Mouse (Mus musculus): ENCODE results near the gene Fbxo46.
A peak's percentile ranks its signal among the peaks of the same experiment; 100 is the strongest.

Fbxo46 gene

GRCm38 (mm10) chr7:19093174-19093521 is 26.5 kb upstream of the Fbxo46 start:
- DNase-seq (ENCODE audit: low spot score): peak; percentile 86

- DNase-seq (ENCODE audit: low spot score): peak; percentile 98
Measured at GRCm38 (mm10) chr7:19093537-19094385, 25.9 kb upstream of the Fbxo46 start.

- DNase-seq (ENCODE audit: low spot score): peak; percentile 62
Measured at GRCm38 (mm10) chr7:19094471-19094825, 25.2 kb upstream of the Fbxo46 start, which contains the start of gene Six5. TSS of gene Six5 (plus strand) at chr7:19094594.

DNA sequence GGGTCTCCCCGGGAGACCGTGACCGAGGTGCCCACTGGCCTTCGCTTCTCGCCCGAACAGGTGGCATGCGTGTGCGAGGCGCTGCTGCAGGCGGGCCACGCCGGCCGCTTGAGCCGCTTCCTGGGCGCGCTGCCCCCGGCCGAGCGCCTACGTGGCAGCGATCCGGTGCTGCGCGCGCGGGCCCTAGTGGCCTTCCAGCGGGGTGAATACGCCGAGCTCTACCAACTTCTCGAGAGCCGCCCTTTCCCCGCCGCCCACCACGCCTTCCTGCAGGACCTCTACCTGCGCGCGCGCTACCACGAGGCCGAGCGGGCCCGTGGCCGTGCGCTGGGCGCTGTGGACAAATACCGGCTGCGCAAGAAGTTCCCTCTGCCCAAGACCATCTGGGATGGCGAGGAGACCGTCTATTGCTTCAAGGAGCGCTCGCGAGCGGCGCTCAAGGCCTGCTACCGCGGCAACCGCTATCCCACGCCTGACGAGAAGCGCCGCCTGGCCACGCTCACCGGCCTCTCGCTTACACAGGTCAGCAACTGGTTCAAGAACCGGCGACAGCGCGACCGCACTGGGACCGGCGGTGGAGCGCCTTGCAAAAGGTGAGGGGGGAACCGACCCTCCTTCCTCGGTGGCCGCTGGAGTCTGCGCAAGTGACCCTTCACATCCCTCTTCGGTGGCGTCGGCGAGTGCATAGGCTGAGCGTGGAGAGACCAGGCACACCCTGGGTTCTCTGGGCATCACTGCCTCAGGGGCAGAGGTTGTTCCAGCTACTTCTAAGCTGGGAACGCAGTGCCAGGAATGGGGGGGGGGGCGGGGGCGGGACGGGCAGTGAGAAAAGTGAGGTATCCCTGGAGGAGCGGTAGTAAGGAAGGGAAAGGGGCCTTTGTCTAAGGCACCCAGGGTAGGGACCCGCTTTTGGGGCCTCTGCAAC is 24.6 kb upstream of the Fbxo46 start:
- peak; percentile 63 for DNase-seq (ENCODE audit: low spot score)

DNA sequence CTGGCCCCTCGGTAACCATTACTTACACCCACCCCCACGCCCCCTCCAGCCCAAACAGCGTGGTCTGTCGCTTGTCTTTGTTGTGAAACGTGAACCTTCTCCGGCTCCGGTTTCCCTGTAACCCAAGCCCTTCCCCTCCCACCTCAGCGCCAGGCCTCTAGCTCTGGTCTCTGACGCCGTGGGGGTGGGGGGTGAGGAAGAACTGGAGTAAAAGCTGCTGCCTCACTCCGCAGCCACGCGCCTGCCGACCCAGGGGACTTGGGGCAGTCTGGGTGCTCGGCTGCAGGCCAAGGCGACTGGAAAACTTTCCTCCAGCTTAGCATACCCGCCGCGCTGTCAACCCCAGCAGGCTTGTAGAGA is 23.9 kb upstream of the Fbxo46 start:
- DNase-seq (ENCODE audit: low spot score): peak; percentile 63

GRCm38 (mm10) chr7:19096421-19096976 is 23.2 kb upstream of the Fbxo46 start:
- no peak for DNase-seq (ENCODE audit: low spot score)

DNA sequence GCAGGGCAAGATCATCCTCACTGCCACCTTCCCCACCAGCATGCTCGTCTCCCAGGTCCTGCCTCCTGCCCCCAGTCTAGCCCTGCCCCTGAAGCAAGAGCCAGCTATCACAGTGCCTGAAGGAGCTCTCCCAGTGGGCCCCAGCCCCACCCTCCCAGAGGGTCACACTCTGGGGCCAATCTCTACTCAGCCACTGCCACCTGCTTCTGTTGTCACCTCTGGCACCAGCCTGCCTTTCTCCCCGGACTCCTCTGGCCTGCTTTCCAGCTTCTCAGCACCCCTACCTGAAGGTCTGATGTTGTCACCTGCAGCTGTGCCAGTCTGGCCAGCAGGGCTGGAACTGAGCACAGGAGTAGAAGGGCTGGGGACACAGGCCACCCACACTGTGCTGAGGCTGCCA is 22.4 kb upstream of the Fbxo46 start:
- DNase-seq (ENCODE audit: low spot score): no peak

- no peak for DNase-seq (ENCODE audit: low spot score)
Measured at GRCm38 (mm10) chr7:19097863-19098262, 21.8 kb upstream of the Fbxo46 start.

DNA sequence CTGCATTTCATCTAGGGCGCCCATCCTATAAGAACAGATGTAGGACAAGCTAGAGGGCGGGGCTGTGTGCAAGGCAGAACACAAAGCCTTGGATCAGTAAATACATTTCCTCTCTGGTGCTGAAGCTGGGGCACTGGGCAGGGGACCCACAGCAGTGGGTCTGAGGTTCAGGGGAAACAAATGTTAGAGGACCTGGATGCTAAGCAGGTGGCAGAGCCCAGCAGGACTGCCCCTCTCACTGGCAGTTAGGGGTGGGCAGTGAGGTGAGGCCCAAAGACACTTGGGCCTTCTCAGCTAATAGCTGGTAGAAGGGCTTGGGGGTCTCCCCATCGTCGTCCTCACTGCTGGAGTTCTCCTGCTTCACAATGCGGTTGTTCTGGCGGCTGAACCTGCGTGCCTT is 20.8 kb upstream of the Fbxo46 start:
- no peak for DNase-seq (ENCODE audit: low spot score)

GRCm38 (mm10) chr7:19100290-19100689 is 19.4 kb upstream of the Fbxo46 start:
- no peak for DNase-seq (ENCODE audit: low spot score)

DNA sequence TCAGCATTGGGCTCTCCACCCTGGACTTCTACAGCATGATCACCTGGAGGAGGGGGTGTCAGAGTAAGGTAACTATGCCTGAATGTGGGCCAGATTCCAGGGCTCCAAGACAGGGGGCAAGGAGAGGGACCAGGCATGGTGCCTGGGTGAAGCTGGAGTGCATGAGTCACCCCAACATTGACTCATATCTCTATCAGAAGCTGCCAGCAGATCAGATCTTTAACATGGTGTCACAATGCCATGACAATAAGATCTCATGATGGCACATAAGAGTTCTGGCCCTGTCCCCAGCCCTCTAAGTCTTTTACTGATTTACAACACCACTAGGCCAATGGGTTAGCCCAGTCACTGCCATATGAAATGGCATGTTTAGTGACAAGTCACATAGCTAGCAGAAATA is 15.9 kb upstream of the Fbxo46 start:
- no peak for DNase-seq (ENCODE audit: low spot score)

- DNase-seq (ENCODE audit: low spot score): no peak
Measured at GRCm38 (mm10) chr7:19104486-19104885, 15.2 kb upstream of the Fbxo46 start.

GRCm38 (mm10) chr7:19107436-19107835 is 12.2 kb upstream of the Fbxo46 start:
- DNase-seq (ENCODE audit: low spot score): no peak

DNA sequence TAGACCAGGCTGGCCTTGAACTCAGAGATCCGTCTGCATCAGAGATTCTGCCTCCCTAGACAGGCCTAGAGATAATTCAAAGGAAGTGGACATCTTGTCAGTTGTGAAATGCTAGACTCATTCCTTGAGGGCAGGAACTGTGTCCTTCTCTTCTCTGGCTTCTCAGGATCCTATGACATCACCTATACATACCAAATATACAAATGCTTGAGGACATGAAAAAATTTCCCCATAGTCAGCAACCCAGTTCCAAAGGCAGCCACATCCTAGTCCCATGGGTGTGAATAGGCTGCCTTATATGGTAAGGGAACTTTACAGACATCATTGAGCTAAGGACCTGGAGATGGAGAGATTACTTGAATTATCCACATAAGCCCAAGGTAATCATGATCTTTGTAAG is 10.1 kb upstream of the Fbxo46 start:
- no peak for DNase-seq (ENCODE audit: low spot score)

DNA sequence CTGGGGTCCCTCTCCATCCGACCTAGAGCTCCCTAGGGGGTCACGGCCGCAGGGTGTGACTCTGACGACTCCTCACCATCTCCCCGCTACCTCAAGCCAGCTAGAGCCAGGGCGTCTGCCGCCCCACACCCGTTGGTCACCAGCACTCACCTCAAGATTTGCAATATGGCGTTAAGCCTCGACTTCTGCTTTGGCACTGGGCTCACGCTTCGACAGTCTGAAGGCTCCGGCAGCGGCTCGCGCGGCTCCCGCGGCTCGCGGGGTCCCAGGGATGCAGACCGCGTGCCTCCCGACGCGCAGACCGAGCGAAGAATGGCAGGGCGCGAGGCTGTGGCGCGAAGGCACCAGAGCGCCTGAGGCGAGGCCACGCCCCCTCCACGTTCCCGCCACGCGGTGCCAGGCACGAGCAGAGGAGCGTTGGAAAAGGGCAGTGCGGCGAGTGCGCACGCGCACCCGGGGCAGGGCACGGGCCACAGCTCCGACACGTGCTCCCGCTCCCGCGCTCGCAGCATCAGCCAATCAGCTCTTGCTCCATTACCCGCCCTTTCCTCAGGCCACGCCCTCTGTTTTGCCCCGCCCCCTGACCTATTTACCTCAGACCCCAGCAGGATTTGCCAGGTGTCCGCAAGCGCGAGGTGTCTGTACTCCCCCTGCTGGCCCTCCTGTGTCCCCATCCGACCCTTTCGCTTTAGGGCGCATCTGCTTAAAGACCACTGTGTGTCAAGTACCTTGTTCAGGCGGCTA is 1.5 kb upstream of the Fbxo46 start, which contains the start of gene Gm4969:
Gene Gm4969 (minus strand): TSS at position 341 of the 744 bp plus-strand sequence.
- peak; percentile 69 for DNase-seq (ENCODE audit: low spot score)

DNA sequence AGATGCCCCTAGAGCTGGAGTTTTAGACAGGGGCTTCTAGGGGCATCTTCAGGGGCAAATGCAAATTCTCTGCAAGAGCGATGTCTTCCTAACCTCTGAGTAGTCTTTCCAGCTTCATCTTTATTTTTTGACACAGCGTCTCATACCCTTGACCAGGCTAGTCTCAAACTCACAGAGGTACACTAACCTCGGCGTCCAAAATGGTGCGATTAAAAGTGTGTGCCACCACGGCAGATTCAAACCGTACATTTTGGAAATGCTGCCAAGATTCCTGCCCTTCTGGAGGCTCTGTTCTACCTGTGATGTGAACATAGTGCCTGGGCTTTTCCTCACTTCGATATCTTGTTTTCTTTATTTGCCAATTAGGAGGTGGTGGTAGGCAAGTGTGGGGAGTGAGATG is 576 bp upstream of the Fbxo46 start:
- DNase-seq (ENCODE audit: low spot score): no peak

- no peak for DNase-seq (ENCODE audit: low spot score)
Measured at GRCm38 (mm10) chr7:19121686-19122085, 2.0 kb downstream of the Fbxo46 start.

DNA sequence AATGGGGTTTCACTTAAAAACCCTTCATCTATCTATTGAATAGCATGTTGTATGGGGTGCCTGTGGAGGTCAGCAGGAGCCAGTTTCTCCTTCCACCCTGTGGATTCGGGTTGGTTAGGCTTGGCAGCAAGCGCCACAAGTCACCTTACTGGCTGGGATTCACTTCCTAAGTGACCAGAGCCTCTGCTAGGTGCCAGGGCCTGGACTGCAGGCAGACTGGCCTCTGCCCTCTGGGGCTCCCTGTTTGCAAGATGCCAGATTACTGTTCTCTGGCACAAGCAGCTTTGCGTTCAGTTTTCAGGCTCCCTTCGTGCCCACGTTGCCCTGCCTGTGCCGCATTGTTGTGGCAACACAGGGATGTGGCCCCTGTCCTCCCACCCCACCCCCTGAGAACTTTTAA is 5.1 kb downstream of the Fbxo46 start:
- no peak for DNase-seq (ENCODE audit: low spot score)

DNA sequence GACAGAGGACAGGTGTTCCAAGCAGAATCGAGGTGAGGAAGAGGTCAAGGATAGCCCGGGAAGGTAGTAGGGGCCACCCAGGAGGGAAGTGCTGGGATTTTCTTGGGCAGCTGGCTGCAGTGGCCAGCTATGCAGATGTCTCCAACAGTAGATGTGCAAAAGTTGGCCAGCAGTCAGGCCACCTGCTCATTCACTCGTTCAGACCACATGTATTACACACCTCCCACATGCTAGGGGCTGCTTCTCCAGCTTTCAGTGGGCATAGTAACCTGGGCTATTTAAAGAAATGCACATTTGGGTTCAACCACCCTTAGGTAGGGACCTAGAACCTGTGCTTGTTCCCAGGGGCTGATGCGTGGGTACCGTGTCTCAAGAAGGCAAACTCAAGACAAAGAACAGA is 8.1 kb downstream of the Fbxo46 start:
- DNase-seq (ENCODE audit: low spot score): no peak

DNA sequence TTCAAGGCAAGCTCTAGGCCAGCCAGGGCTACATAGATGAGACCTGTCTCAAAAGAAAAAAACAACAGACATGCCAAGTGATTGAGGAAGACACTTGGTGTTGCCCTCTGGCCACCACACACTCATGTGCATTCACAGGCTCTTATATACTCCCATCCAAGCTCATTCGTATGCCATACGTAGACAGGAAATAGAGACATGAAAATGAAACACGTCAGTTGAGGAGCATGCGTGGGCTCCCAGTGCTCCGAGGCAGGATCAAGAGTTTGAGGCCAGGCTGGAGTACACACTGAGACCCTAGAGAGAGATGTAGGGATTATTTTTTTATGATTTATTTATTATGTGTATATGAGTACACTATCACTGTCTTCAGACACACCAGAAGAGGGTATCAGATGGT is 9.7 kb downstream of the Fbxo46 start:
- DNase-seq (ENCODE audit: low spot score): no peak

- DNase-seq (ENCODE audit: low spot score): peak; percentile 31
Measured at GRCm38 (mm10) chr7:19130657-19131056, 11.0 kb downstream of the Fbxo46 start.

DNA sequence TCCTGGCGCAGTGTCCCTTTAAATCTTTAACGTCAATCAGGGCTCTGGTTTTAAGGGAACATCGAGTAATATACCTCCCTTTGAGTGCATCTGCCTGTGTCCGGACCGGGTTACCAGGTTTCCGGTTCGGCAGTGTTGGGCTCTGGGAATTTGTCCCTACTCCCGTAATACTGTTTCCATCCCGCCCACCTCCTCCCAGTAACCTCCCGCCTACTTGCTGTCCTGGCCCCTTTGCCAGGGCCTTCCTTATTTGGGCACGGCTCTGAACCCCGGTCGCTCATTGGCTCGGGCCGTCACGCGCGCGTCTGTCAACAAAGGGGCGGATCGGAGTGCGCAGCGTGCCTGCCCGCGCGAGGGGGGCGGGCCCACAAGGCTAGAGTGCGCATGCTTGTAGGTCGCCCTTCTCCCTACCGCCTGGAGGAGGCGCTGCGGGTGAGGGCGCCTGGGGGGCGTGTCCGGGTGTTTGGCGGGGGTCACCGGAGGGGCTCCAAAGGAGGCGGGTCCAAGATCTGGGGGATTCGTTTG is 11.7 kb downstream of the Fbxo46 start:
- peak; percentile 97 for DNase-seq (ENCODE audit: low spot score)
